Mouse (Mus musculus): ENCODE measurements at regions not wholly inside any gene's neighbourhood (a gene's known extent, or its start where the extent isn't known, plus 50 kb on each side); places are given as distances from the start of the nearest gene placed in this dataset.

DNA sequence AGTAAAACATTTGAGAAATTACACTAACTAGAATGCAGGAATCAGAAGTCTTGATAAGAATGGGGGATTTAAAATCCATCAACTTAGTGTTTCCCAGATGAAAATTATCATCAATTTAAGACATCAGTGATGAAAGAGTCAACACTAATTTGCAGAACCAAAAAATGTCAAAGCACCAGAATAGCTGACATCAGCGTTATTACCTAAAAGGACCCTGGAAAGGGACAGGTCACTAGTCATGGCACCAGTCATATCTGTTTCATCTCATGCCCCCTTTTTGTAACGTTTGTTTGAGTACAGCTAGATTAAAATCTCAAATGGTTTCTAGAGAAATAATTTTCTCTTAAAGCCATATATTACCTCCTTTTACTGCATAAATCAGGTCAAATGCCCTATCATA, 1638.7 kb downstream of the Grik2 start:
- Histone ChIP-seq H3K9ac (replicated peaks) (no peak overlapping the region), H3K27me3 (no peaks in the 10 kb centered on the region), H3K36me3 (no peaks in the 10 kb centered on the region), H3K4me2 (replicated peaks) (no peak overlapping the region), H3K9me3 (no peaks in the 10 kb centered on the region), H3K4me3 (replicated peaks) (no peak overlapping the region), H3K4me1 (replicated peaks) (no peaks in the 10 kb centered on the region), H3K27ac (no peak overlapping the region)
- ATAC-seq: no peak
- 87% methylated on average over 2 of the region's 2 CpGs for WGBS

DNA sequence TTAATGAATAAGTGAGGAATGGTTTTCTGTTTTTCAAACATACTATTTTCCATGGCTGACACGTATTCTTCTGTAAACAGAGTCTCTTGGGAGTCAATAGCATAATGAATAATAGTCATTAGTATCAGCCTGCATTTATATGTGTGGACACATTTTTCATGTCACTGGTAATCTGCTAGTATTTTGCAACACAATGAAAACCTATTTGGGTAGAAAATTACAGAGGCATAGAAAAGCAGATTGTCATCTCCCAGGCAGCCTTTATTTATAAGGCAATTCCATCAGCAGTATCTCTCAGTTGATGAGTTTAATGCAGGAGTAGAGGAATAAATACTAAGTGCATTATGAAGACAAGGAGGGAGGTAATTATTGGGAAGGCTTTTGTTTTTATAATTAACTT, 1652.9 kb downstream of the Grik2 start:
- Histone ChIP-seq H3K27me3 (no peaks in the 10 kb centered on the region), H3K4me3 (replicated peaks) (no peak overlapping the region), H3K4me1 (replicated peaks) (no peaks in the 10 kb centered on the region), H3K9me3 (no peaks in the 10 kb centered on the region), H3K27ac (no peak overlapping the region), H3K36me3 (no peaks in the 10 kb centered on the region), H3K9ac (replicated peaks) (no peak overlapping the region), H3K4me2 (replicated peaks) (no peak overlapping the region)
- WGBS: 16% methylated on average over 1 of the region's 1 CpGs
- ATAC-seq: 0 out of 2 replicates have a peak, but pooled peaks have one; percentile 53

All from midbrain, embryonic 13.5 days (tissue).